Mouse (Mus musculus): ENCODE data around the gene F2rl2. TPM values are rescaled to one million over a fixed set of nuclear protein-coding genes. Genes with fewer than 3 reads are reported as not detected.

The F2rl2 gene
- under 1 TPM in 2 of 4 experiments, not detected in 2; 0.19 to 0.32 TPM for total RNA-seq (2022)

DNA sequence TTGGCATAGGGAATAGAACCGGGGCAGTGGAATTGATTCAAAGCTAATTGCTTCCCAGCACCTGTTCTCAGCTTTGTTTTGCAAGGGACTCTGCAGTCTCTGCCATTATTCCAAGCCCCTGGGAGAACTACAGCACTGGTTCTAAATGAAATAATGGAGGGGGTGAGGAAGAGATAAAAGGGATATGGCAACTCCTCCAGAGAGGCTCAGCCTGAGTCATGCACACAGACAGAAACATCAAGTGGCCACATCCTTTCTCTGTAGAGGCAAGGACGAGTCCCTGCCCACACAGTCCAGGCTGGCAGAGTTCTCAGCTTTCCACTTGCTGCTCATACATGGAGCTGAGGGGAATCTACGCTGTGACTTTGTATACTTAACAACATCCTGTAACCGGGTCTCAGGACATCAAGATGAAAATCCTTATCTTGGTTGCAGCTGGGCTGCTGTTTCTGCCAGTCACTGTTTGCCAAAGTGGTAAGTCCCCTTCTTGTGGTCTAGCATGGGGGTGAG, at the start of gene F2rl2:
F2rl2 (plus strand) TSS at position 200 of the 510 bp plus-strand sequence.
- no peak for DNase-seq (ENCODE audit: low spot score)

DNA sequence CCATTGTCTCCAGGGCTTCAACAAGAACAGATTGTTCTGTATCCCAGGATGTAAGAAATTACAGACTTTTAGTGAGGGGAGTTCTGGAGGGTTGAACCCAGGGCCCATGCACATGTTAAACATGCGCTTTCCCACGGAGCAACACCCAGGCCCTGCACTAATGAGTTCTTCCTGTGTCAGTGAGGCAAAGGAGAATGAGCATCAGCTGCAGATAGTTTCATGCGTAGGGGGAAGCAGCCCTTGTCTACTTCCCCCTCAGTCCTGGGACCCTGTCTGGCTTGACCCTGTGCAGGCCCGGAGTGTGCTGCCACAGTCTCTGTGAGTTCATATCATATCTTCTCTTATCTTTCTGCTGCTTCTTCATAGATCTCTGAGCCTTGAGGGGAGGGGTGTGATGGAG, 49.4 kb upstream of the F2rl2 start:
- DNase-seq (ENCODE audit: low spot score) = no peak

DNA sequence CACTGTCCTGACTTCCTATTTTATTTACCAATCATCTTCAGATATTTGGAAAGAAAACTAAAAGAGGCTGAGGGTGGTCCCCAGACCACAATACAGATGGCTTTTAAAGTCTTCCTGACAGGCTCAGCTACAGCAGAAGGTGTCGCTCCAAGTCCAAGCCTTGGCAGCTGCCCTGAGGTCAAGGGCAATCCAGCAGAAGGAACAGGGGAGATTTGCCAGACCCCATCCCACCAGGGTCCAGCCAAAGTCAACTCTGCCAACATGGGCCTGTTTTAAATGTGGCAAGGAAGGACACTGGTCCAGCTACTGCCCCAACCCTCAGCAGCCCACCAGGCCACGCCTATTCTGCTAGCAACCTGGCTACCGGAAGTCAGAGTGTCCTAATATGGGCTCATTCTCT, 46.7 kb upstream of the F2rl2 start:
- DNase-seq (ENCODE audit: low spot score) = no peak

DNA sequence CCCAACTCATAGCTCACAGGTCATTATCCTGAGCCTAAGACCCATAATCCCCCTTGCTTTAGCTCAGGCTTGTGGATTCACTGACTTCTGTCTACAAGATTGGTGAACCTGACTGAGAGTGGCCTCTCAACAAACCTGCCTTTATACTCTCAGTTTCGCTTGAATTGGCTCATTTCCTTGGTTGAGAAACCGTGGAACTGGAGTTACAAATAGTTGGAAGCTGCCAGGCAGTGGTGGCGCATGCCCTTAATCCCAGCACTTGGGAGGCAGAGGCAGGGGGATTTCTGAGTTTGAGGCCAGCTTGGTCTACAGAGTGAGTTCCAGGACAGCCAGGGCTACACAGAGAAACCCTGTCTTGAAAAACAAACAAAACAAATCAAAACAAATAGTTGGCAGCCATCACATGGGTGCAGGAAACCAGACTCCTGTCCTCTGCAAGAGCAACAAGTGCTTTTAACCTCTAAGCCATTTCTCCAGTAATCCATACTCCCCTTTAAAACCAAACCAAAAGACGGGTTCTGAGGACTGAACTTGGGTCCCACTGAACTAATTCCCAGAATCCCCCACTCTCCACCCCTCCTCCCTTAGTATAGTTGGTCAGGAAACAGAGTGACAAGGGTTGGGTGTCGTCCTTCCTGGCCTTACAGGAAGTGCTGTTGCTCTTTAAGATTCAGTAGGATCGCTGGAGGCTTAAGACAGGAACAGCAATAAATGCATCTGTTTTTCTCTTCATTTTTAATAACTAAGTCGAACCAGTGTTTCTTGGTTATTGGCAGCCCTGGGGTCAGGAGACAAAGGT, 44.6 kb upstream of the F2rl2 start:
- no peak for DNase-seq (ENCODE audit: low spot score)

DNA sequence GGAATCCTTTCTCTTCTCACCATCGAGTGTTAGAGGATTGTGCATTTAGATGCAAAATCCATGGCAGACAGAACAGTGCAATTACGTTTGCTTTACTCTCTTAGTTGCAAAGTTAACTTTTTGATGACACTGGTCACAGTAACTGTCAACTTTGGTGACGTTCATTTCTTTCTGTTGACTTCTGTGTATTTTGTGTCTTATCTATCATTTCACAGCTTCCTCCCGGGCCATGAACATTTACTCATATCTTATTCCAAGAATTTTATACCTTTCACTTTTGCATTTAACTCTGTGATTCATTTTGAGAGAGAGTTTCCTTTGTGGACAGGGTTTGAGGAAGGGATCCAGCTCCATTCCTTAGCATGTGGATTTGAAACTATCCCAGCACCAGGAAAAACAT, 43.0 kb upstream of the F2rl2 start:
- DNase-seq (ENCODE audit: low spot score) = no peak

DNA sequence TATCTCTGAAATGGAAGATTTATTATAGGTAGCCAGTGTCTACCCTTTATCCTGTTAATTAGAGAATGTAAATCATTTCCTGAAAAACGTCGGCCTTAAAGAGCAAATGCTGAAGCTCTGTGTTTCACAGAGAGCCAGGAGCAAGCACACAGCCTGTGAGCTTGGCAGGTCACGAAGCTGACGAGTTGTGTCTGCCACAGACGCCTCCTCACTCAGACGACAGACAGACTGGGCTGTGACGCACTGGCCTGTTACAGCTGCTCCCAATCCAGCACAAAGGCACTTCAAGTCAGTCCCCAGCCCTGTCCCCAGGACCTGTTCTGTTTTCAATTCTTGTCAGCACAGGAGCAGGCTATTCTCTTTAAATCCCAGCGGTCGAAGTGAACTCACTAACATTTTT, 41.4 kb upstream of the F2rl2 start:
- DNase-seq (ENCODE audit: low spot score) = no peak

DNA sequence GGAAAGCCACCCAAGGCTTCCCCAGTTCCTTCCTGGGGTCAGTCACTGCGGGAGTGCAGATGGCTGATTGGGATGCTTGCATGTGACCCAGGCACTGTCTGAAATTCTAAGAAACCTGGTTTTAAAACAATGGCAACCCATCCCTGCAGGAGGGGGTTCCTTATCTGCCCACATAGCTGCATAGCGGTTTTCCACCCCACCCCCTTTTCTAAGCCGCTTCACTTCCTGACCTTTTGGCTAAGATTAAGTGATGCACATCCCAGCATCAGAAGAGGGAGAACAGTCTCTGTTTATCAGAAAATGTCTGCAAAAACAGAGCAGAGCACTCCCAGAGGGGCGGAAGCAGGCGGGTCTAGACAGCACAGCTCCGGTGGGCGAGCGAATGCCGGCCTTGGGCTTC, 39.5 kb upstream of the F2rl2 start:
- no peak for DNase-seq (ENCODE audit: low spot score)

DNA sequence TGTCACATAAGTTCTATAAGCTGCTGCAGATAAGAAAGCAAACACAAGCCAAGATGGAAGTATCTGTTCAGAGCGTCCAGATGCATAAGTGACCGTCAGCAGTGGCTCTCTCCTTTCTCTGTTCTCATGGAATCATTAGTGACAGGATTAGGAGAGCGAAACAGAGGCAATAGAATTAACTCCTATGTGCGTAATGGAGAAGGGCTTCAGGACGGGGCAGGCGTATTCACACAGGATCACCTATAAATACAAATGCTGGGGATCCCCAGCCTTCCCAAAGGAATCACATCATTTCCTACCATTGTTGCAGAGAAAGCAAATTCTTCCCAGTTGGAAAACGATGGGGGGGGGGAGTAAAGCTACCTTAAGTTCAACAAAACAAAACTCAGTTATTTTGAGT, 37.2 kb upstream of the F2rl2 start:
- DNase-seq (ENCODE audit: low spot score) = peak; percentile 45

DNA sequence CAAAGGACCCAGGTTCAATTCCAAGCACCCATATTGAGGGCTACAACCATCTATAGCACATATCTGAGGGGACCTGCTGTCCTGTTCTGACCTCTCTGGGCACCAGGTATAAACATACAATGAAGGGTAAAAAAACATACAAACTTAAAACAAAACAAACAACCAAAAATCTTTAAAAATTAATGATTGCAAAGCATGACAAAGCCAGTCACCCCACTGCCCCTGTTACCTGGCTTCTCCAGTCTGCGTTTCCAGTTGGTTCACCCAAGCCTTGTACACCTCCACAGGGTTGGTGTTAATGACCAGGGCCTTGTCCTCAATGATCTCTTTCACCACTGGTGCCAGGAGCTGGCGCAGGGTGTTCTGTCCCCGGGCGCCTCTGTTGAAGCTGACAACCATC, 32.8 kb upstream of the F2rl2 start:
- no peak for DNase-seq (ENCODE audit: low spot score)

DNA sequence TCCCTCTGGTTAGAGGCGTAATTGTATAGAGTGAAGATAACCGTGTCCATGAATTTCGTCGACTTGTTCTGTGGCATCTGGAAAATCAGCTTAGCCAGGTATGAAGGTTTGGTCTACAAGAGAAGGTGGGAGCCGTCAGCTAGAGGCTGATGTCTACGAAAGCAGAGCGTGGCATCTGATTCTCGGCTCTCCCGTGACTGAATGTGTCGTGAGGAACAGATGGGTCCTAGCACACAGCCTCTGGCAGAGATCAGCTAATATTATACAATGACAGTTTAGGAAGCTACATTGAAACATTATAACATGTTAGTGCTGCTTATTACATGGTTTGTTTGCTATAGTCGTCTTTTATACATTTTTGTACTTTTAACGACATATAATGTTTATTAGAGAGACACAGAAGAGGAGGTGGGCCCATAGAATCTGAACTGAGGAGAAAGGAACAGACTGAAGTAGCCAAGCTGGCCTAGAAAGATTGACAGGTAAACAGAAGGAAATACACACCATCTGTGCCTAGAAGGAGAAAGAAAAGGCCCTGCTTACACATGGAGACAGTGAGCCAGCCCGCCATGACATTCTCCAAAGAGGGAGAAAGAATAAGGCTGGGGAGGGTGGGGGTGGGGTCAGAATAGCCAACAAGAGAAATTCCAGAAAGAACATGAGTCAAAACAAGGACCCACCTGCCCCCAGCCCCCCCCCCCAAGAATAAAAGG, 30.9 kb upstream of the F2rl2 start:
- DNase-seq (ENCODE audit: low spot score) = no peak

DNA sequence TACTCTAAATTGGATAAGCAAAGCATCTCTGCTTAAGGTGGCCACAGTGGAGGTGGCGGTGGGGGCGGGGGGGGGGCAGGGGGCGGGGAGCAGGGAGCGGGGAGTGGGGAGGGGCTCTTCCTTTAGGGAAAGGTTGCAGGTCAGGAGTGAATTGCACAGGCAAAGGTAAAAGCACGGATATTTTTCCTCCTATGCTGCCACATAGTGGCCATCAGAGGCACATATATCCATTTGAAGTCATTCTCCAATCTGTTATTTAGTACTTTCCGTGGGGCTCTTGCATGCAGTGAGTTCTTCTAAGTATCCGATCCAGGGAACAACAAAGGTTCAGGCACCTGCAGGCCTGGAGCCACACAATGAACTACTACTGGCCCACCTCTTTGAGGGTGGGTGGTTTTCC, 29.4 kb upstream of the F2rl2 start:
- DNase-seq (ENCODE audit: low spot score) = peak; percentile 20

DNA sequence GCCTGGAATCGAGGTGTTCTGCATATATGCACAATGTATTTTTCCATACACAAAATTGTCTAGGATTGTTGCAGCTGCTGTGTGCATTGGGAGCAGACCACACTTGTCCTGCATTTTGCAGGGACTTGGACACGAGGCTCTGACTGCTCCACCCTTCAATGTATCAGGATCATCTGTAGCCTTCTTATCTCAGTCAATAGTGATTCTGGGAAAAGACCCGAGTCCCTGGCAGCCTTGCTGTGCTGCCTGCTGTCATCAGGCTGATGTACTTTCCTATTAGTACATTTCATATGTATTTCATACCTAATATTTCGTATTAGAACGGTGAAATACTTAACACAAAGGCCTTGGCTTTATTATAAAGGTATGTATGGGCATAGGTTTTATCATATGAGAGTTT, 26.1 kb upstream of the F2rl2 start:
- DNase-seq (ENCODE audit: low spot score) = no peak

DNA sequence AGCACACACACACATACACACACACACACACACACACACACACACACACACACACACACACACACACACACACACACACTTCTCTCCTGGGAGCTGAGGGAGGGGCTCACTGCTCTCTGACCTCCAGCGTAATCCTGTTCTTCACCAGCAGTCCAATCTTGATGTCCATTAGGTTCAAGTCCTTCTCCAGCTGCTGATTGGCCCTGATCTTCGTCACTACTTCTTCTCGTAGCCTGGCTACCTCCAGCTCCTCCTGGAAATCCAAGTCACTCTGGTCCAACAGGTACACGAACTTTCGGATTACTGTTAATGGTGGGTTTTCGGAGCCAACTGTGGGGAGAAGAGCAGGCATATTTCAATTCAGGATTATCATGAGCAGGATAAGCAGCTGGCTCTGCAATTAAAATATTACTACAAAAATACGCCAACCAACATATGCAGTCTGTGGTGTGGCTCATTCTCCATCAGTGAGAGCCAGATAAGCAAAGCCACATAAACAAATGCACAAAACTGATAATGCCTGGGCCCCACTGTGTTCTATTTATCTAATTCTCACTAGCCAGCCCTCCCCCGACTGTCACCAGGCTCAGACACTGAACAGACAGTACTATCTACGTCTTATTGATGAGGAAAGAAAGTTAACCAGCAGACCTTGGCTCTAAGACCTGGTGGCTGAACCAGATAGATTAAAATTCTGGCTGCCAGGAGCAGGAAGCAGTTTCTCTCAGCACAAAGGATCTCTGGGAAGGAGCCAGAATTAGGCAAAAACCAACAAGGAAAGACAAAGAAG, 25.4 kb upstream of the F2rl2 start:
- DNase-seq (ENCODE audit: low spot score) = no peak

DNA sequence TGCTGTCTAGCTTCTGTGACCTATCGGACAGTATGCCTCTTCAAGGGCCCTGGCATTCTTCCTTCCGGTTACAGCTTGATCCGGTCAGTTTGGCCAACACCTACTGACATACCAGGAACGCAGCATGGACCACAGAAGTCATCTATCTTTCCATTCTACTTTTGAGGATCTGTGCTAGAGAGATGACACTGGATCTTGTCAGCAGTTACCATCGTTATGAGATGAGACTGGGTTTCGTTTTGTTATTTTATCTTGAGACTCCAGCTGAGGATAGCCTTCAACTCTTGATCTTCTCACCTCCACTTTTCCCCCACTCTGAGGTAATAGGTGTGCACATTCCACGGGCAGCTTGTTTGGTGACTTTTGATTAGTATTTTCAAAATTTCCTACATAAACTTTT, 24.3 kb upstream of the F2rl2 start:
- DNase-seq (ENCODE audit: low spot score) = no peak

DNA sequence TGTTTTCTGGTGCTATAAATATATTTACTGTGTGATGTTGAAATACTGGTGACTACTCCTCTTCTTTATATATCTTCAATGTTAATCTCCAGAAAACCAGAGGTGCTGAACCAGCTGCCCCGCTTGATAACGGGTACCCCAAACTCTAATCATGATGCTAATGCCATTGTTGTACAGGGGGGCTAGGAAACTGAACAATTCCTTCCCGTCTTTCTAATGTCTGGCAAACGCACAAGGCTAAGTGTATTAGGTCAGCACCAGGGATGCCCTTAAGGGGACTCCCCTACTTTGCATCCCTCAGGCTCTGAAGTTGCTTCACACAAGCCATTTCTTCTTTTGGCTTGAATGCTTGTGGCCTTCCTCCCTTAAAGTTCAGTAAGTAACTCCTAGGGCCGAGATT, 17.6 kb upstream of the F2rl2 start:
- no peak for DNase-seq (ENCODE audit: low spot score)

DNA sequence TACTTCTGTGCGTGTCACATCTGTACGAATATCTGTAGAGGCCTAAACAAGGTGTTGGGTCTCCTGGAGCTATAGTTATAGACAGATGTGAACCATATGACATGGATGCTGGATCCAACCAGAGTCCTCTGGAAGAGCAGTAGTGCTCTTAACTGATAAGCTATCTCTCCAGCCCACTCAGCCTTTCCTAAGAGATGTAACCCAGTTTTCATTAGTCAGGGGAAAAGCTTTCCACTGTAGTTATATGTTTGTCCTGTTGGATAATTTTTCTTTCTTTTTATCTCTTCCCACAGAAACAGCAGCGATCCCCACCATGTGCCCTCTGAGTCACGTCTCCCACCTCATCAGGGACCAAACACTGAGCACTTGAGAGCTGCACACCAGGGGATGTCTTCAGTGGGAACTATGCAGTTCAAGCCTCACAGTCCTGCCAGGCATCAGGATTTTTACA, 17.1 kb upstream of the F2rl2 start:
- DNase-seq (ENCODE audit: low spot score) = no peak

DNA sequence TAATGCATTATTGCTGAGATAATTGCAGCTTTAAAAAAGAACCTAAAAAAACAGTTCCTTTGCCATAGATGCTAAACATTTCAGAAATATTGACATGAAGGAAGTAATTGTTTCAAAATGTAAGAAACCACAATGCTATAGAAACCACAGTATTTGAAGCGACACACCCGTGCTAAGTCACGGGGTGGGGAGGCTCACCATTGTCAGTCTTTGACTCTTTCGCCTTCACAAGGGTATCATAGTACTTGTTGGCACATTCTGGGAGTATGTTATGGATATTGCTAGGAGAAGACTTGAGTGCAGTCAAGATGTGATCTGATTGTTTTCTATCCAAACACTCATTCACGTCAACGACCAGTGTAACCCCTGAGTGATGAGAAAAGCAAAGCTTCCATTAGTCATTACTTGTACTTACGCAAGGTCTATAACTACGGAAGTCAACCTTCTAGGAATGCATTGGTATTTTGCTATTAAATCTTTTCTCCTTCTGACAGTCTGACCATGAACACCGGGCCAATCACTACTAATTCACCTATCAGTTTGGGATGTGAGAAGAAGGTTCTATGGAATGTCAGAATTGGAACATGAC, 11.9 kb upstream of the F2rl2 start:
- no peak for DNase-seq (ENCODE audit: low spot score)

DNA sequence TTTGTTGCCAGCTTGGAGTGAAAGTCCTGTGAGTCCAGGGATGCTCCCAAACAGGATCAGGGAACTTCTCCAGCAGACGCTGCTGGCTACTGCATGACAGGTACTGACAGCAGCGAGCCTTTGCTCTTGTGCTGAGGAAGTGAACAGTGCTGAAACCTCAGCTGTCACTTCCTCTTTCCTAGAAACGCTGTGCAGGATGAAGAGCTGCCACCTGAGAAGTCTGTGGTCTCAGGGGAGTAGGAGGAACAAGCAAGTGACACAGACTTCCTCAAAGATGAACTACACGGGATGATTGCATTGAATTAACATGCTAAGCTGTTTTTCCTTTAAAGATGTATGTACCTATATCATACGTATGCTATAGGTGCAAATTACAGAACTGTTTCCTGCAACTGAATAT, 10.9 kb upstream of the F2rl2 start:
- DNase-seq (ENCODE audit: low spot score) = no peak

DNA sequence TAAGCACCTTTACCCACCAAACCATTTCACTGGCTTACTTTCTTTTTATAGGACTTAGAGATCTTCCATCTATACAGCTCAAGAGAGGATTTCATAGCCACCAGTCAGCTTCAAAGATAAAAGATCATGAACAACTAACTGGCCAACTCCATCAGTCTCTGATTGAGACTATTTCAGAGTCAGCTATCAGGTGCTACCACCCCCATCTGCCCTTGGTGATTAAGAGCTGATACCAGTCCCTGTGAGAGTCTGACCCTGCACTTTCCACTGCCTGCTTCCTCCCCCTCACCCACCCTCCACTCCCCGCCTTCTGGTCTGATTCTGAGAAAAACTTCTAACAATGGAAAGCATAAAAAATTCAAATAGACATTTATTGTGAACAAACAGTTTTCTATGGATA, 8.1 kb upstream of the F2rl2 start:
- DNase-seq (ENCODE audit: low spot score) = no peak

DNA sequence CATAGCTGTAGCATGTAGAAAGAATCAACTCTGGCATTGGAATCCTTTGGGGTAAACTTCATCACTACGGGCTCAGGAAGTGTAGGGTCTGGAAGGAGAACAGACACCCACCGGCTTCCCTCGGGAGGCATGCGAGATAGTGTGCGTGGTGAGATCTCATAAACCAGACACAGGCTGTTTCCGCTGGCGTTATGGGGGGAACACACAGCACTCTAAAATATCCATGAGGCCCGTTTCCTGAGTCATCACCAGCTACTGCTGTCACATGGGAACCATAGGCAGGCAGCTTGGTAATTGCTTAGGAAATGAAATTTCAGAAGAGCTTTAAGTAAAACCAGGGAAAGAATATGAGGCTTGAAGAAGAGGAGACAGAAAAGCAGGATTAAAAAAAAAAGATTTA, 4.5 kb upstream of the F2rl2 start:
- DNase-seq (ENCODE audit: low spot score) = no peak

DNA sequence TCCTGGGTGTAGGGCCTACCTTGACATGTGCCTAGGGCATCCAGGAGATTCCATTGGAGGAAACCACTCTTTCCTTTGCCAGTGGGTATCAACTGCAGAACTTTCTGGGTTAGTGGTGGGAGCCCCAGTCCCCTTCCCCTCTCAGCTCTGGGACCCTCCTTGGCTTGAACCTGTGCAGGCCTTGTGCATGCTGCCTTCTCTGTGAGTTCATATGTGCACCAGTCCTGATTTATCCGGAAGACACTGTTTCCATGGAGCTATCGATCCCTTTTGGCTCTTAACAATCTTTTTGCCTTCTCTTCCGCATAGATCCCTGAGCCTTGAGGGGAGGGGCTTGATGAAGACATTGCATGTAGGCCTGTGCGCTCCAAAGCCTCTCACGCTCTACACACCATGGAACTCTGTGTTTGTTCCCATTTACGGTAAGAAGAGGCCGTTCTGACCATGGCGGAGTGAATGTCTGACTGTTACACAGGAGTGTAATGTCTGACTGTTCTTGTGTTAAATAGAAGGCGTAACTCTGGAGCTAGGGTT, 466 bp upstream of the F2rl2 start:
- DNase-seq (ENCODE audit: low spot score) = no peak

DNA sequence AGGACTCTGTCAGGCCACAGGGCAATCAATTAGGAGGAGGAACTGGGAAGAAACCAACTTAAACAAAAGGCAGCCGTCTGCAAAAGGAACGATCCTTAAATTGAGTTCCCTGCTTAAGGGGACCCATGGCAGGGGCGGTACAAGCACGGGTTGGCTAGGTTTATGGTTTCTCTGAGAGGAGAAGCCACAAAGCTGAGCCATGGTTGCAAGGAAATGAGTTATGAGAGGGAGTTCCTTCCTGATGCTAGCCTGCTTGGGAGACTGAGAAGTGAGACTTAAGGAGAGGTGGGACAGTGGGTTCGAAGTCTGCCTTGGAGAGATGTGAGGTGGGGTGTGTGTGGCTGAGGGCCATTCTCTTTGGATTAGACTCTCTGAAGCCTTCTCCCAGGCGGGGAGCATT, 1.2 kb downstream of the F2rl2 start:
- no peak for DNase-seq (ENCODE audit: low spot score)
